Mouse (Mus musculus) G1E (cell line): ENCODE results near the gene Dhrs11. TPM values are rescaled to one million over a fixed set of nuclear protein-coding genes. Genes with fewer than 3 reads are reported as not detected.
"Not testable (repeated sequence)": the region's sequence is repeated elsewhere in the genome, so short reads cannot be mapped to it uniquely, and the experiment has no call there.

ENCODE experiments used
- ATAC-seq: 2 replicates; pipeline ENCODE4 v1.8.0; 2016; ENCODE audit warnings: mild to moderate bottlenecking; ENCODE audit not compliant: insufficient number of reproducible peaks, poor library complexity, low FRiP score, severe bottlenecking; ENCODE audit errors: extremely low read depth
- DNase-seq: peaks from one replicate; pipeline ENCODE4 v3.0.0; 2012; ENCODE audit warnings: low spot score
- H3K27me3 ChIP-seq: 2 replicates; pipeline ENCODE4 v1.6.1; 2012; ENCODE audit warnings: mild to moderate bottlenecking, low read length, inconsistent platforms; ENCODE audit not compliant: insufficient read depth
- H3K36me3 ChIP-seq: replicated peaks from 2 replicates; pipeline ENCODE3; 2012; ENCODE audit warnings: mild to moderate bottlenecking, inconsistent platforms
- H3K4me1 ChIP-seq: 2 replicates; pipeline ENCODE4 v1.6.1; 2012; ENCODE audit warnings: low read depth, low read length, inconsistent platforms, mixed read lengths; ENCODE audit not compliant: insufficient read depth
- H3K4me3 ChIP-seq: 2 replicates; pipeline ENCODE4 v1.5.1; 2012; ENCODE audit warnings: low read depth, mild to moderate bottlenecking, inconsistent platforms, low read length, moderate library complexity, mixed read lengths
- H3K9me3 ChIP-seq: replicated peaks from 2 replicates; pipeline ENCODE4 v1.6.1; 2012; ENCODE audit warnings: inconsistent platforms
- CTCF ChIP-seq: IDR thresholded peaks from 2 replicates; pipeline ENCODE4 v1.5.1; 2012; ENCODE audit warnings: low read depth, low read length, inconsistent platforms, mixed read lengths
- GATA1 ChIP-seq: IDR thresholded peaks from 2 replicates; pipeline ENCODE4 v1.6.1; 2012; ENCODE audit warnings: borderline replicate concordance, low read length, inconsistent platforms, mixed read lengths
- GATA2 ChIP-seq: IDR thresholded peaks from 2 replicates; pipeline ENCODE4 v1.6.1; 2012; ENCODE audit warnings: low read depth, low read length, inconsistent platforms, borderline replicate concordance
- POLR2AphosphoS5 ChIP-seq: IDR thresholded peaks from 2 replicates; pipeline ENCODE4 v1.6.1; 2012; ENCODE audit warnings: low read depth, low read length, inconsistent platforms; ENCODE audit not compliant: insufficient replicate concordance
- TAL1 ChIP-seq: conservative IDR thresholded peaks from 2 replicates; pipeline ENCODE4 v1.6.1; 2012; ENCODE audit warnings: low read depth, low read length, inconsistent platforms, mixed read lengths
- polyA plus RNA-seq: library from polyadenylated mRNA; stranded (reverse); fragments of >175 nt; gene quantifications from 2 replicates; pipeline ENCODE4 v1.2.3, GENCODE M21; 2012
- total RNA-seq, 2 experiments: library from RNA; stranded (forward) in 1 of 2; stranded (reverse) in 1 of 2; fragments of 200-1000 nt in 1 of 2; fragments of >200 nt in 1 of 2; fragmentation: Nextera tagmentation in 1 of 2; gene quantifications; 2 replicates each; pipeline ENCODE4 v1.2.3; 2014 to 2017

Gene Dhrs11
- total RNA-seq (2014; fragmentation: Nextera tagmentation) (36.6 and 180 TPM in 2 replicates), total RNA-seq (2017) (12.1 and 16.7 TPM in 2 replicates), polyA plus RNA-seq (7.0 and 7.7 TPM in 2 replicates)

DNA sequence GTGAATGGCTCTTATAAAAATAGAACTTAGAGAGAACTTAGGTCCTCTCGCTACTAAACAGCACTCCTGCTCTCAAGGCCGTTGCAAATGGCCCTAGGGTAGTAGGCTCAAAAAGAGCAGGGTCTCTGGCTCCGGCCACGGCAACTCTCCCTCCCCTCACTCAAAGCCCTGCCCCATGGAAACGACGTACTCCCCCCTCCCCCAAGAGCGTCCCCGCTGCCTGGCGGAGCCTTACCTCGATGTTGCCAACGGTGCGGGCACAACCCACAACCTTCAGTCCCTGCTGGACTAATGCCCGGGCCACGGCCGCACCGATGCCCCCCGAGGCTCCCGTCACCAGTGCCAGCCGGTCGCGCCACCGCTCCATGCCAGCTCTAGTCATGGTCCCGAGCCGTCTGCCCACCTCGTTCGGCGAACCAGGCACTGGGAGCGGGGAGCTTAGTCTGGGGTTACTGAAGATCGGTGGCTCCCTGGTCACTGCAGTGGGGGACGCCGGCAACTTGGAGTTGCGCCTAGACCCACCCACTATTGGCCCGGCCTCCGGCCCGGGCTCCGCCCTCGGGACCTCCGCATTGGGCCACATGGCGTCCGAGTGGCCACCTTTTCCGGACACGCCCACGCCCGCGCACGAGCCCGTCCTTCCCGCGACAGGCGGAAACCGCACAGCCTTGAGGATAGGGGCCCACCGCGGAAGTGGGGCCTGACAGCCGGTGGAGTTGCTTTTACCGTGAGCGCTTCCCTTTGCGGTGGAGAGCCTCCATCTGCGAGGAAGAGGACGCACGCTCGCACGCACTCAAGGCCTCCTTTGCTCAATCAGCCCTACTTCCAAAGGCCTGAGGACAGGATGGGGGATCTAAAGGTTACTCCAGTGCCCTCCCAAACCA lies at the start of gene Dhrs11:
Dhrs11 (minus strand) TSS at position 479 of the 884 bp plus-strand sequence.
- peaks cover 62% of the 10 kb centered on the region for H3K4me1 ChIP-seq
- ATAC-seq (peak; percentile 77), DNase-seq (peak; percentile 79)
- H3K36me3 ChIP-seq, result peaks cover 75% of the 10 kb centered on the region
- no peaks in the 10 kb centered on the region for H3K27me3 ChIP-seq
- no peak for TF ChIP-seq TAL1
- TF ChIP-seq POLR2AphosphoS5, result peak; percentile 65; the same call in 1 of the 2 replicates
- no peaks in the 10 kb centered on the region for H3K9me3 ChIP-seq
- peak within 1 kb of the TSS; percentile 95 for H3K4me3 ChIP-seq

DNA sequence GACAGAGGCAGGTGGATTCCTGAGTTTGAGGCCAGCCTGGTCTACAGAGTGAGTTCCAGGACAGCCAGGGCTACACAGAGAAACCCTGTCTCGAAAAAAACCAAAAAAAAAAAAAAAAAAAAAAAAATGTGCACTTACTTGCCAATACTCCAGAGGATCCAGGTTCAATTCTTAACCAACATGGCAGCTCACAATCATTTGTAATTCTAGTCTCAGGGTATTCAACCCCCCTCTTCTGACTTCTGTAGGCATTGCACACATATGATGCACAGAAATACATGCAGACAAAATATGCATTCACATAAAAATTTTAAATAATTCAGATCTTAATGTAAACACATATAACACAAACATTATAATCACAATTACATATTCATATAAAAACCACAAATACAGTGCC lies 47.2 kb upstream of the Dhrs11 start:
- Histone ChIP-seq H3K36me3 (peaks cover 38% of the 10 kb centered on the region), H3K4me1 (peaks cover 53% of the 10 kb centered on the region)
- not testable (repeated sequence) for ATAC-seq, H3K9me3 ChIP-seq, H3K27me3 ChIP-seq, DNase-seq, H3K4me3 ChIP-seq

DNA sequence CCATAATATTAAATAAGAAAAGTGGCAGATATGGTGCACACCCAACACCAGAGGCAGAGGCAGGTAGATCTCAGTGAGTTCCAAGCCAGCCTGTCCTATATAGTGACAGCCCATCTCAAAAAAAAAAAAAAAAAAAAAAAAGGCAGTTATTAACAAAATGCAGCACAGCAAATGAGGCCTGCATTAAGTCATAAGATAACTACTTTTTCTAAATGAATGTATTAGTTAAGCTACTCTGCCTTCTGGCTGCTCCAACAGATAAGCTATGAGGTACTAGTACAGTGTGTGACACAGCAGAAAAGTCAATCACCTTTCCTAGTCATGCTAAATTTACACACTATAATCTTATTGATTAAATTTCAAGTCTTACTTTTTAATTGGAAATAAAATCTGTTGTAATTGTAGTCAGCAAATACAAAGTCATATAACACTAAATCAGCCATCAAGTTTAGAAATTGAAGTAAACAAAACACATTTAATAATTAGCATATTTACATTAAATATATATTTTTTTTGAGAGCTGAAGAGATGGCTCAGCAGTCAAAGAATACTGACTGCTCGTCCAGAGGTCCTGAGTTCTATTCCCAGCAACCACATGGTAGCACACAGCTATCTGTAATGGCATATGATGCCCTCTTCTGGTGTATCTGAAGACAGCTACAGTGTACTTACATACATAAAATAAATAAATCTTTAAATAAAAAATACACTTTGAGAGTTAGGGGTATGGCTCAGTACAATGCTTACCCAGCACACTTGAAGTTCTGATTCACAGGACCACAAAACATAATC lies 44.4 kb upstream of the Dhrs11 start:
- peaks cover 33% of the 10 kb centered on the region for H3K4me1 ChIP-seq
- TF ChIP-seq POLR2AphosphoS5 (no peak), TAL1 (peak; percentile 59), GATA2 (no peak)
- peaks cover 41% of the 10 kb centered on the region for H3K36me3 ChIP-seq
- no peaks in the 10 kb centered on the region for H3K27me3 ChIP-seq
- DNase-seq, result no peak
- ATAC-seq, result peak; percentile 37; the same call in 1 of the 2 replicates
- no peak overlapping the region for H3K4me3 ChIP-seq
- H3K9me3 ChIP-seq, result no peaks in the 10 kb centered on the region

DNA sequence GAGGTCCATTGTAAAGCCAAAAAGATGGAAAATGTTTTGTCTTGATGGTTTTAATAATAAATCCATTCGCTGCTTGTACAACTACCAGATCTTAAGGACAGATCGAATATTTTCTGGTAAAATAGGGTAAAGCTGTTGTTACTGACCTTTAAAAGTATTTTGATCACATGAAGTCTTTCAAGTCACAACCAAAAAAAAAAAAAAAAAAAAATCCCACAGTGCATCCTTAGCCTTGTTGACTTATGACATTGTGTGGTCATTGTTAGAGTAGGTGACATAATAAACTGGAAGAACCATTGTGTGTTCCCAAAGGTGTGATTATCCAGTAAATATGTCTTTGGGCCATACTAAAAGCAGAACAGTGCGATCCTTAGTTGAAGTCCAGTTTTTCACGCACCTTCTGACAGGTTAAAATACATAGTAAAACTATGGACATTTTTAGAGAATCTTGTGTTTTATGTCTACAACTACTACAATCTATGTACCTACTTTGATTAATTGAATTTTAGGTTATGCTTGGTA lies 42.8 kb upstream of the Dhrs11 start:
- peaks cover 31% of the 10 kb centered on the region for H3K36me3 ChIP-seq
- H3K27me3 ChIP-seq, result no peaks in the 10 kb centered on the region
- ATAC-seq (no peak), DNase-seq (no peak)
- H3K9me3 ChIP-seq, result no peaks in the 10 kb centered on the region
- no peak for TF ChIP-seq TAL1
- TF ChIP-seq GATA2, result no peak
- no peak for TF ChIP-seq GATA1
- no peak for TF ChIP-seq POLR2AphosphoS5
- no peak for TF ChIP-seq CTCF
- peaks cover 31% of the 10 kb centered on the region for H3K4me1 ChIP-seq
- peak overlapping the region; percentile 97 for H3K4me3 ChIP-seq

DNA sequence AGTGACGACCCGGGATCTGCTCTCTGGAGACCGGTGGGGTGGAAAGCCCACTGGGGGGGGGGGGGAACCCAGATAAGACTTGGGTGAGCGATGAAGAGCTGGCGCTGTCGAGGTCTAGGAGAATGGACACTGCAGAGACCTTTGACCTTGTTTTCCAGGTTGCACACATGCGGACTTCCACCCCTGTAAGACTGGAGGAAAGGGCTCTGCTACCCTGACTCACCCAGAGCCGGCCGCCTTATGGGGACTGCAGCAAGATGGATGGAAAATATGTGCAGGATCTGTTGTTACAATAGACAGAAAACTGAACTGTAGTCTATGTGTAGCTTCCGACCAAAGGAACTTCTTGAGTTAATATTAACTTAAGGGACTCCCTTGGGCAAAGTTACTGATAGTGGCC lies 42.3 kb upstream of the Dhrs11 start:
- DNase-seq, result no peak
- no peak for ATAC-seq
- TF ChIP-seq POLR2AphosphoS5, result no peak
- TF ChIP-seq GATA1, result no peak
- TF ChIP-seq GATA2, result no peak
- TF ChIP-seq CTCF, result no peak
- no peak for TF ChIP-seq TAL1
- Histone ChIP-seq H3K9me3 (no peaks in the 10 kb centered on the region), H3K4me3 (peak overlapping the region; percentile 97), H3K27me3 (no peaks in the 10 kb centered on the region), H3K36me3 (peaks cover 30% of the 10 kb centered on the region), H3K4me1 (peaks cover 33% of the 10 kb centered on the region)

DNA sequence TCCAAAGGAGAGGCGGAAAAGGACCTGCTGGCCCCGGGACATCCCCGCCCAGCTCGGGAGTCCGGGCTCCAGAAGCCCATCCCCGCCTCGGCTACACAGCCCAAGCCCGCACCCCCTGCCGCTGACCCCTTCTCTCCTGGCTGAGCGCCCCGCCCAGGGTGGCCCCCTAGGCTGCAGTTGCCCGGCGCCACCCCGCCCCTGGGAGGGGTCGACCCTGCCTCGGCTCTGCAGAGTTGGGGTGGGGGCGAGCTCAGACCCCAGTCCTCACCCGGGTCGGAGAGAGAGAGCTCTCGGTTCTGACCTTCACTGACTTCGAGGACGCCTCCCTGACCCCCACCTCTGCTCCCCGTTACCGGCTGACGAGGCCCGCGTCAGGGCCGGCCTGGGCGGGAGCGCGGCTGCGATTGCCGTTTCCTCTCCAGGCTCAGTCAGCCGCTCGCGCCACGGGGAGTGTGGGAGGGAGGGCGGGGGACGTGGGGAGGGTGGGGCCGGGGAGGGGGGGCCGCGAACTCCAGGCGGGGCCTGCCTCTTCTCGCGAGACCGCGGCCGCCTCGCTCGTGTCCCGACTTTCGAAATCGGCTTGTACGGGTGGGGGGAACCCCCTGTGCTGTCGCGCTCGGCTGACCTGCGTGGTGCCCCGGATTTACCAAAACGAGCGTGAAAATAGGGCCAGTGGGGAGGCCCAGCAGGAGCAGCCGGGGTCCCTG lies 41.7 kb upstream of the Dhrs11 start, which contains the start of gene Ggnbp2:
Ggnbp2 (minus strand) TSS at position 481 of the 707 bp plus-strand sequence.
- H3K4me1 ChIP-seq, result peaks cover 38% of the 10 kb centered on the region
- no peaks in the 10 kb centered on the region for H3K9me3 ChIP-seq
- H3K4me3 ChIP-seq, result peak within 1 kb of the TSS; percentile 97
- DNase-seq, result peak; percentile 85
- no peaks in the 10 kb centered on the region for H3K27me3 ChIP-seq
- H3K36me3 ChIP-seq, result peaks cover 29% of the 10 kb centered on the region
- TF ChIP-seq GATA1 (no peak), GATA2 (no peak), POLR2AphosphoS5 (no peak), CTCF (no peak)
- peak; percentile 18; the same call in 1 of the 2 replicates for ATAC-seq
